Mouse (Mus musculus): ENCODE measurements around the gene Ccl20. TPM values are rescaled to one million over a fixed set of nuclear protein-coding genes. Genes with fewer than 3 reads are reported as not detected.

Gene Ccl20
- polyA plus RNA-seq, 1 experiment from 2014 or later = 1.1 TPM

DNA sequence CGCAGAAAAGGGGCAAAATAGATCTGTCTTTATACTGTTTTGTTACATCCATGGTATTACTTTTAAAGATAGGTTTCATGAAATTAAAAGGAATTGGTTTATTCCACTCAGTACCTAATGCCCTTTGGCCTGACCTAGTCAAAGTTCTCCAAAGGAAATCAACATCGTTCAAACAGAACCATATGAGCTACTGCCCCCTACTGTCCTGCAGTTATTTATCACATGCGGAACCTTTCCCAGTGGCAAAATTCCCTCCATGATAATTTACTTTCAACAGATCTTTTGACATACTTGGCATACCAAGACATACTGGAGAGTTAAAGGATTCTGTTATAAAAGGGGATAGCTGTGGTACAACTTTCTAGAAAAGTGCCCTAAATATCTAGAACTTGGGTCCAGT is 33.7 kb downstream of the Ccl20 start:
- 70% methylated on average over 3 of the region's 3 CpGs for WGBS
- DNase-seq (ENCODE audit: low spot score) = no peak
- H3K36me3 ChIP-seq (ENCODE audit: control insufficient read depth, insufficient read depth, low read length) = no peaks in the 10 kb centered on the region
- ATAC-seq (ENCODE audit: low read depth) = no peak
- H3K4me2 ChIP-seq (ENCODE audit: low read depth, low read length) = no peak overlapping the region
- H3K27ac ChIP-seq (replicated peaks; ENCODE audit: low read depth, low read length) = no peak overlapping the region
- H3K4me1 ChIP-seq (ENCODE audit: control insufficient read depth, insufficient read depth, low read length) = no peaks in the 10 kb centered on the region
- no peaks in the 10 kb centered on the region for H3K27me3 ChIP-seq (replicated peaks; ENCODE audit: control insufficient read depth, insufficient read depth, low read length)
- no peak overlapping the region for H3K9ac ChIP-seq (ENCODE audit: low read depth, low read length)
- H3K4me3 ChIP-seq (ENCODE audit: low read depth, low read length) = no peak overlapping the region
- H3K9me3 ChIP-seq (ENCODE audit: control insufficient read depth, low read length) = no peaks in the 10 kb centered on the region

DNA sequence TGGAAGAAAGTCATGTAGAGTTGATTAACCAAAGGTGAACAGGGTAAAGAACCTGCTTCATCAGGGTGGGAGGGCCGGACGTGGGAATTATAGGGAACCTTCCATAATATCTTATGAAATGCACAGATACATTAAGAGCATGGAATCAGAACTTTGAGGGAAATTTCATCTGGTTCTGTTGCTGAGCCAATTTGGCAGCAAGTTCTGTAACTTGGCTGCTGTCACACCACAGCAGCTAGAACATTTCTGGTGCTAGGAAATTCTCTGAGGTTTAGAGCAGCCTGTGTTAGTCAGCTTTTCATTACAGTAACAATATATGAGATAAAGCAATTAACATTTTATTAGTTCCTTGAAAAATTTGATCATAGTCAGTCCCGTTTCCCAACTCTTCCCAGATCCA is 36.4 kb downstream of the Ccl20 start:
- H3K4me1 ChIP-seq (ENCODE audit: control insufficient read depth, insufficient read depth, low read length) = no peaks in the 10 kb centered on the region
- H3K9ac ChIP-seq (ENCODE audit: low read depth, low read length) = no peak overlapping the region
- DNase-seq (ENCODE audit: low spot score) = no peak
- ATAC-seq (ENCODE audit: low read depth) = no peak
- H3K27me3 ChIP-seq (replicated peaks; ENCODE audit: control insufficient read depth, insufficient read depth, low read length) = no peaks in the 10 kb centered on the region
- 74% methylated on average over 3 of the region's 3 CpGs for WGBS
- no peak overlapping the region for H3K27ac ChIP-seq (replicated peaks; ENCODE audit: low read depth, low read length)
- no peak overlapping the region for H3K4me2 ChIP-seq (ENCODE audit: low read depth, low read length)
- no peaks in the 10 kb centered on the region for H3K9me3 ChIP-seq (ENCODE audit: control insufficient read depth, low read length)
- H3K4me3 ChIP-seq (ENCODE audit: low read depth, low read length) = no peak overlapping the region
- H3K36me3 ChIP-seq (ENCODE audit: control insufficient read depth, insufficient read depth, low read length) = no peaks in the 10 kb centered on the region

DNA sequence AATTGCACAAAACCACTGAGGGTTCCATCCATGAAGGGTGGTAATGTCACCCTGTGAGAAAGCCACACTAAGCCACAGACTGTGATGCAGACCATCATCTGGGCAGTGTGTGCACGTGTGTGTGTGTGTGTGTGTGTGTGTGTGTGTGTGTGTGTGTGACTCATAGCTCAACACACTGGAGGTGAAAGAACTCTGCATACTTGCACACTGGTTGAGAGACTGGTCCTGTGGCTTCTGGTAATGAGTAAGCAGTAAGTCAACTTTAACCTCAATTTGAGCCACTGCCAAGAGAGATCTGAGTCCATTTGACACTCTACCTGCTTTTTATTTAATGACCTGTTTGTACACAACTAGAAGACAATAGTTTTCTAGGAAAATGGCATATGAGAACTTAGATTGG is 40.3 kb downstream of the Ccl20 start:
- H3K4me2 ChIP-seq (ENCODE audit: low read depth, low read length) = no peak overlapping the region
- H3K9me3 ChIP-seq (ENCODE audit: control insufficient read depth, low read length) = no peaks in the 10 kb centered on the region
- 40% methylated on average over 1 of the region's 1 CpGs for WGBS
- H3K9ac ChIP-seq (ENCODE audit: low read depth, low read length) = no peak overlapping the region
- H3K4me3 ChIP-seq (ENCODE audit: low read depth, low read length) = no peak overlapping the region
- no peak for ATAC-seq (ENCODE audit: low read depth)
- DNase-seq (ENCODE audit: low spot score) = no peak
- H3K36me3 ChIP-seq (ENCODE audit: control insufficient read depth, insufficient read depth, low read length) = no peaks in the 10 kb centered on the region
- no peak overlapping the region for H3K27ac ChIP-seq (replicated peaks; ENCODE audit: low read depth, low read length)
- H3K4me1 ChIP-seq (ENCODE audit: control insufficient read depth, insufficient read depth, low read length) = no peaks in the 10 kb centered on the region
- H3K27me3 ChIP-seq (replicated peaks; ENCODE audit: control insufficient read depth, insufficient read depth, low read length) = no peaks in the 10 kb centered on the region

DNA sequence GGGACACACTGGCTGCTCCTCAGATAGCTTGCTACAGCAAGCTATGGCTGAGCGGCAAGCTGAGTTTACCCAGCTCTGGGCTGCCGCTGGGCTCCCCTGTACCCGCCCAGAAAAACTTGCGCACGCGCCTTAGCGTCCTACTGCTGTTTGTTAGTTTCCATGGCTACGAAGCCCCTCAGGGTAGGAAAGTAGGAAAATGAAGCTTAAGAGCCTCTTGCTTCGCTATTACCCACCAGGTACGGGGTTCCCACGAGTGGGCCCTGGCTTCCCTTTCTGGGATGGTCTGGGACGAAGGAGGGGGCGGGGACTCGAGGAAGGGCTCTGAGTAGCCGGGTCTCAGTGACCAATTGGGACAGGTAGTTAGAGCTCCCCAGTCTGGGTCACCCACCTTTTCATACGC is 43.0 kb downstream of the Ccl20 start, which contains the start of gene Daw1:
Daw1 (plus strand) TSS at position 150 of the 400 bp plus-strand sequence.
- Histone ChIP-seq H3K27me3 (replicated peaks; ENCODE audit: control insufficient read depth, insufficient read depth, low read length) (no peaks in the 10 kb centered on the region), H3K27ac (replicated peaks; ENCODE audit: low read depth, low read length) (no peak within 1 kb of the TSS), H3K4me2 (ENCODE audit: low read depth, low read length) (peak within 1 kb of the TSS; percentile 60), H3K9ac (ENCODE audit: low read depth, low read length) (peak within 1 kb of the TSS; percentile 58), H3K4me3 (ENCODE audit: low read depth, low read length) (peak within 1 kb of the TSS; percentile 51), H3K36me3 (ENCODE audit: control insufficient read depth, insufficient read depth, low read length) (no peaks in the 10 kb centered on the region), H3K9me3 (ENCODE audit: control insufficient read depth, low read length) (no peaks in the 10 kb centered on the region), H3K4me1 (ENCODE audit: control insufficient read depth, insufficient read depth, low read length) (no peaks in the 10 kb centered on the region)
- ATAC-seq (ENCODE audit: low read depth) = peak; percentile 96
- 1% methylated on average over 15 of the region's 16 CpGs for WGBS
- peak; percentile 93 for DNase-seq (ENCODE audit: low spot score)

DNA sequence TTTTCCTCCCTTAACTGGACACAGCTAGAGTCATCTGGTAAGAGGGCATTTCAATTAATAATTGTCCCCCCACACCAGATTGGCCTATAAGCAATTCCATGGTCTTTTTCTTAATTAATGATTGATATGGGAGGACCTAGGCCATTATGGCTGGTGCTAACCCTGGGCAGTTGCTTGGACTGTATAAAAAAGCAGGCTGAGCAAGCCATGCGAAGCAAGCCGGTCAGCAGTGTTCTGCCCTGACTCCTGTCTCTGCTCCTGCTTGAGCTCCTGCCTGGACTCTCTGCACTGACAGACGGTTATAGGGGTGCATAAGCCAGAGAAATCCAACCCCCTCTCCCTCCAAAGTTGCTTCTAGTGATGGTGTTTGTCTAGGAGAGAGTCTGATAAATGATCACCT is 45.1 kb downstream of the Ccl20 start:
- ATAC-seq (ENCODE audit: low read depth) = no peak
- no peak for DNase-seq (ENCODE audit: low spot score)
- Histone ChIP-seq H3K4me3 (ENCODE audit: low read depth, low read length) (no peak overlapping the region), H3K4me1 (ENCODE audit: control insufficient read depth, insufficient read depth, low read length) (no peaks in the 10 kb centered on the region), H3K36me3 (ENCODE audit: control insufficient read depth, insufficient read depth, low read length) (no peaks in the 10 kb centered on the region), H3K9me3 (ENCODE audit: control insufficient read depth, low read length) (no peaks in the 10 kb centered on the region), H3K4me2 (ENCODE audit: low read depth, low read length) (no peak overlapping the region), H3K9ac (ENCODE audit: low read depth, low read length) (no peak overlapping the region), H3K27me3 (replicated peaks; ENCODE audit: control insufficient read depth, insufficient read depth, low read length) (no peaks in the 10 kb centered on the region), H3K27ac (replicated peaks; ENCODE audit: low read depth, low read length) (no peak overlapping the region)
- WGBS = 83% methylated on average over 3 of the region's 3 CpGs

DNA sequence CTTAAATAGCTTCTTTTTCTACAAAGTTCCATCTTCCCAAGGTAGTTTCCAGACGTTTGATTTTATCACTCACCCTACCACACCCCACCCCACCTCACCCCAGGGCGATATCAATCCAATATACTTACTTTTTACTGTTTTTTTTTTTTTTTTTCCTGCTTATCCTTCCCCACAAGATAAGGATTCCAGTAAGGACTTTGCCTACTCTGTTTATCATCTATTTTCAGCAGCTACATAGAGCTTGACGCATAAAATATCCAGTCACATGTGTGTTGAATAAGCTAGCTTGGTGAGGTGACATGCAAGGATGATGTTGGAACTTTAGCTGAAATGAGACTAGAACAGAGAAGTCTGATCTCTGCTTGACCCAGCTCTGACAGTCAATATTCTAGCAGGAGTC is 47.5 kb downstream of the Ccl20 start:
- ATAC-seq (ENCODE audit: low read depth) (no peak), DNase-seq (ENCODE audit: low spot score) (no peak)
- Histone ChIP-seq H3K4me2 (ENCODE audit: low read depth, low read length) (no peak overlapping the region), H3K4me1 (ENCODE audit: control insufficient read depth, insufficient read depth, low read length) (no peaks in the 10 kb centered on the region), H3K9ac (ENCODE audit: low read depth, low read length) (no peak overlapping the region), H3K9me3 (ENCODE audit: control insufficient read depth, low read length) (no peaks in the 10 kb centered on the region), H3K36me3 (ENCODE audit: control insufficient read depth, insufficient read depth, low read length) (no peaks in the 10 kb centered on the region), H3K27me3 (replicated peaks; ENCODE audit: control insufficient read depth, insufficient read depth, low read length) (no peaks in the 10 kb centered on the region), H3K4me3 (ENCODE audit: low read depth, low read length) (no peak overlapping the region), H3K27ac (replicated peaks; ENCODE audit: low read depth, low read length) (no peak overlapping the region)
- WGBS = 68% methylated on average over 3 of the region's 3 CpGs

Other genes starting within 250 kb of the Ccl20 start
- gene A030005L19Rik, start 203.4 kb upstream of the Ccl20 start, polyA plus RNA-seq (2014; fragmentation: Nextera tagmentation; extraction: Ambion mirVana) = 0.26 and 0.58 TPM in 2 replicates
- 0.29 TPM in 1 of 2 replicates, not detected in the other for gene A030014E15Rik, start 191.8 kb upstream of the Ccl20 start, polyA plus RNA-seq (2014; fragmentation: Nextera tagmentation; extraction: Ambion mirVana)
- not detected in 2 replicates for gene Gm6217, start 185.4 kb upstream of the Ccl20 start, polyA plus RNA-seq (2014; fragmentation: Nextera tagmentation; extraction: Ambion mirVana)
- not detected in 2 replicates for gene A030003K21Rik, start 173.4 kb upstream of the Ccl20 start, polyA plus RNA-seq (2014; fragmentation: Nextera tagmentation; extraction: Ambion mirVana)
- gene Gm7544, start 160.8 kb upstream of the Ccl20 start, polyA plus RNA-seq (2014; fragmentation: Nextera tagmentation; extraction: Ambion mirVana) = not detected in 2 replicates
- gene Gm47955, start 156.5 kb upstream of the Ccl20 start, polyA plus RNA-seq (2014; fragmentation: Nextera tagmentation; extraction: Ambion mirVana) = not detected in 2 replicates
- gene Gm47959, start 116.2 kb upstream of the Ccl20 start, polyA plus RNA-seq (2014; fragmentation: Nextera tagmentation; extraction: Ambion mirVana) = not detected in 2 replicates
- gene Slc19a3, start 78.3 kb upstream of the Ccl20 start, polyA plus RNA-seq (2014; fragmentation: Nextera tagmentation; extraction: Ambion mirVana) = 0.29 and 0.72 TPM in 2 replicates
- 0.36 TPM in 1 of 2 replicates, not detected in the other for gene Krtap28-10, start 74.3 kb upstream of the Ccl20 start, polyA plus RNA-seq (2014; fragmentation: Nextera tagmentation; extraction: Ambion mirVana)
- gene Gm47969, start 71.8 kb upstream of the Ccl20 start, polyA plus RNA-seq (2014; fragmentation: Nextera tagmentation; extraction: Ambion mirVana) = not detected in 2 replicates
- gene A030005K14Rik, start 57.4 kb upstream of the Ccl20 start, polyA plus RNA-seq (2014; fragmentation: Nextera tagmentation; extraction: Ambion mirVana) = not detected in 2 replicates
- 0.29 TPM in 1 of 2 replicates, not detected in the other for gene Krtap28-13, start 55.8 kb upstream of the Ccl20 start, polyA plus RNA-seq (2014; fragmentation: Nextera tagmentation; extraction: Ambion mirVana)
- 0.48 and 0.78 TPM in 2 replicates for gene Daw1, start 43.0 kb downstream of the Ccl20 start, polyA plus RNA-seq (2014; fragmentation: Nextera tagmentation; extraction: Ambion mirVana)